Mouse (Mus musculus) embryonic fibroblast, embryonic 13.5 days (primary cell): ENCODE results near the gene Rab1a.

ENCODE experiments used
- CTCF ChIP-seq: IDR thresholded peaks from 2 replicates; pipeline ENCODE4 v1.5.1; 2011; ENCODE audit warnings: mild to moderate bottlenecking, control low read depth, low read length, moderate library complexity, borderline replicate concordance; ENCODE audit not compliant: insufficient read depth
- POLR2A ChIP-seq: IDR thresholded peaks from 2 replicates; pipeline ENCODE4 v1.6.1; 2011; ENCODE audit warnings: low read depth, mild to moderate bottlenecking, control low read depth, low read length, moderate library complexity

DNA sequence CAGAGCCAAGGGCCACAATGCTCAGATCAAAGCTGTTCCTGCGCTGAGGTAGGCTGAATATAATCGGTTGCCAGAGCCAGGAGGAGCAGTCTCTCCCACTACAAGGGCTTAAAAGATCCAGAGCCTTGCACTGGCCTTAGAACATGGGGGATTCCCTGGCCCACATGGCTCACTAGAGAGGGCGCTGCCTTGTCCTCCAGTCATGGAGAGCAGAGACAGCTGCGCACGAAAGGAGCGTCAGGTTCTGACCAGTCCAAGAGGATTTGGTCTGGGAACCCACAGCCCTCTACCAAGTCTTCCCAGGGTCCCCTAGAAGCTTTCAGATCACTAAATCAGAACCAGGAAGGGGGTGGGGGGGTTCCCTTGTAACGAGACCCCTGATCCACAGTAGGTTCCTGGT lies 40.1 kb downstream of the Rab1a start:
- no peak for TF ChIP-seq CTCF
- no peak for TF ChIP-seq POLR2A
